Mouse (Mus musculus) lung, embryonic 15.5 days (tissue): ENCODE measurements around the gene Cst9. TPM values are rescaled to one million over a fixed set of nuclear protein-coding genes. Genes with fewer than 3 reads are reported as not detected.

Experiments
- ATAC-seq: fragments of 200-750 bp; cut with Nextera tagmentation; 2 replicates; pipeline ENCODE4 v1.8.0; 2017; ENCODE audit warnings: moderate number of reproducible peaks, borderline replicate concordance; ENCODE audit not compliant: low FRiP score, low TSS enrichment; ENCODE audit errors: extremely low read depth
- H3K27ac ChIP-seq: fragments of 300-500 bp; sonication (generic); 2 replicates; pipeline ENCODE4 v1.5.1; 2015; ENCODE audit warnings: moderate library complexity, mild to moderate bottlenecking, inconsistent platforms
- H3K27me3 ChIP-seq: fragments of 300-500 bp; sonication (generic); 2 replicates; pipeline ENCODE4 v1.6.1; 2015; ENCODE audit warnings: inconsistent platforms
- H3K36me3 ChIP-seq: fragments of 300-500 bp; sonication (generic); 2 replicates; pipeline ENCODE4 v1.6.1; 2015; ENCODE audit warnings: inconsistent platforms
- H3K4me1 ChIP-seq: fragments of 300-500 bp; sonication (generic); 2 replicates; pipeline ENCODE4 v1.6.1; 2015; ENCODE audit warnings: inconsistent platforms
- H3K4me2 ChIP-seq: fragments of 300-500 bp; sonication (generic); 2 replicates; pipeline ENCODE4 v1.6.1; 2015; ENCODE audit warnings: inconsistent platforms, mild to moderate bottlenecking, moderate library complexity
- H3K4me3 ChIP-seq: fragments of 300-500 bp; sonication (generic); 2 replicates; pipeline ENCODE4 v1.5.1; 2015; ENCODE audit warnings: mild to moderate bottlenecking, inconsistent platforms
- H3K9ac ChIP-seq: fragments of 300-500 bp; sonication (generic); 2 replicates; pipeline ENCODE4 v1.6.1; 2015; ENCODE audit warnings: inconsistent platforms
- H3K9me3 ChIP-seq: fragments of 300-500 bp; sonication (generic); 2 replicates; pipeline ENCODE4 v1.6.1; 2016; ENCODE audit warnings: inconsistent platforms
- WGBS: fragments of 180-500 bp; shearing (Covaris S2); methylation state at CpG from one replicate; pipeline ENCODE4 v1.1.7; 2015; 5-methylcytosine and 5-hydroxymethylcytosine counted together
- polyA plus RNA-seq: library from polyadenylated mRNA; unstranded; fragments of >200 nt; fragmentation: Nextera tagmentation; extraction: Ambion mirVana; gene quantifications from 2 replicates; pipeline ENCODE4 v1.2.1, GENCODE M21; 2015

The Cst9 gene
- polyA plus RNA-seq, 1 experiment from 2014 or later, result 0.37 TPM

- Histone ChIP-seq H3K4me1 (peaks cover 31% of the 10 kb centered on the region), H3K36me3 (no peaks in the 10 kb centered on the region), H3K27me3 (no peaks in the 10 kb centered on the region), H3K9ac (no peak overlapping the region), H3K4me3 (no peak overlapping the region), H3K9me3 (no peaks in the 10 kb centered on the region), H3K27ac (no peak overlapping the region), H3K4me2 (no peak overlapping the region)
- WGBS, result 4% methylated on average over 2 of the region's 2 CpGs
- ATAC-seq, result no peak
These were observed 43.7 kb downstream of the Cst9 start for GRCm38 (mm10) chr2:148878641-148879130.

GRCm38 (mm10) chr2:148879199-148879598, 44.3 kb downstream of the Cst9 start:
- 75% methylated on average over 1 of the region's 1 CpGs for WGBS
- no peaks in the 10 kb centered on the region for H3K27me3 ChIP-seq
- peaks cover 26% of the 10 kb centered on the region for H3K4me1 ChIP-seq
- H3K4me3 ChIP-seq, result no peak overlapping the region
- no peak overlapping the region for H3K9ac ChIP-seq
- H3K9me3 ChIP-seq, result no peaks in the 10 kb centered on the region
- ATAC-seq, result no peak
- no peak overlapping the region for H3K27ac ChIP-seq
- no peak overlapping the region for H3K4me2 ChIP-seq
- no peaks in the 10 kb centered on the region for H3K36me3 ChIP-seq

DNA sequence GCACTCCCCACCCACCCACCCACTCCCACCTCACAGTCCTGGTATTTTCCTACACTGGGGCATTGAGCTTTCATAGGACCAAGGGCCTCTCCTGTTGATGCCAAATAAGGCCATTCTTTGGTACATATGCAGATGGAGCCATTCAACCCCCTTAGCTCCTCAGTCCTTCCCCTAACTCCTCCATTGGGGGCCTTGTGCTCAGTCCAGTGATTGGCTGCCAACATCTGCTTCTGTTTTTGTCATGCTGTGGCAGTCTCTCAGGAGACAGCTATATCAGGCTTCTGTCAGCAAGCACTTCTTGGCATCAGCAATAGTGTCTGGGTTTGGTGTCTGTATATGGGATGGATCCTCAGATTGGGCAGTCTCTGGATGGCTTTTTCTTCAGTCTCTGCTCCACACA, 49.8 kb downstream of the Cst9 start:
- ATAC-seq, result no peak
- Histone ChIP-seq H3K9ac (no peak overlapping the region), H3K4me1 (no peaks in the 10 kb centered on the region), H3K27me3 (no peaks in the 10 kb centered on the region), H3K4me2 (no peak overlapping the region), H3K4me3 (no peak overlapping the region), H3K27ac (no peak overlapping the region), H3K9me3 (no peaks in the 10 kb centered on the region), H3K36me3 (no peaks in the 10 kb centered on the region)

Other genes starting within 250 kb of the Cst9 start
- gene Nxt1, start 162.5 kb upstream of the Cst9 start, polyA plus RNA-seq, result 92.3 and 93.1 TPM in 2 replicates
- gene Gzf1, start 154.1 kb upstream of the Cst9 start, polyA plus RNA-seq, result 19.1 and 19.7 TPM in 2 replicates
- 1.9 and 2.5 TPM in 2 replicates for gene Napb, start 102.7 kb upstream of the Cst9 start, polyA plus RNA-seq
- not detected in 2 replicates for gene Cstl1, start 84.8 kb upstream of the Cst9 start, polyA plus RNA-seq
- not detected in 2 replicates for gene Cst11, start 63.6 kb upstream of the Cst9 start, polyA plus RNA-seq
- not detected in 2 replicates for gene 8030411F24Rik, start 53.1 kb upstream of the Cst9 start, polyA plus RNA-seq
- gene Cst12, start 45.8 kb upstream of the Cst9 start, polyA plus RNA-seq, result not detected in 2 replicates
- not detected in 2 replicates for gene Cst8, start 36.4 kb upstream of the Cst9 start, polyA plus RNA-seq
- gene Cst13, start 15.1 kb upstream of the Cst9 start, polyA plus RNA-seq, result not detected in 2 replicates
- gene 9230104L09Rik, start 29.9 kb downstream of the Cst9 start, polyA plus RNA-seq, result not detected in 2 replicates
- 514 and 555 TPM in 2 replicates for gene Cst3, start 40.5 kb downstream of the Cst9 start, polyA plus RNA-seq
- gene Gm1330, start 168.1 kb downstream of the Cst9 start, polyA plus RNA-seq, result not detected in 2 replicates
- gene Gm10750, start 182.1 kb downstream of the Cst9 start, polyA plus RNA-seq, result not detected in 2 replicates